ENCODE assay signal across 8 mouse cellular contexts in the genomic region with DNA sequence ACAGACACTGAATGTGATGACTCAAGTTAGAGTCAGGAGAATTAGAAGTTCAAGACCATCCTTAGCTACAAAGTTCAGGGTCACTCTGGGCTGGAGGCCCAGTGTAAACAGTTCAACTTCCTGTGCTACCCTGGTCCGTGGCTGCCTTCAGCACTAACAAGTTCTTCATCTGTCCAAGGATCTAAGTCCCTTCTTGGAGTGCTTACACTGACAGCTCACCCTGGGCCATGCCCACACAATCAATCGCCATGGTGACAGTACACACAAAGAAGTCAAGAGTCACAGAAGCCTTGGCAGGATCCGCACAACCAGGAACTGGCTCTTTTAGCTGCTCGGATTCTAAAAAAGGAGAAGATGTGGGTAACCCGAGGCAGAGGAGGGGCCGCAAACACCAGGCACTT. TPM values are rescaled to one million over a fixed set of nuclear protein-coding genes. Genes with fewer than 3 reads are reported as not detected.
A peak's percentile ranks its signal among the peaks of the same experiment; 100 is the strongest.
DNase-seq lines count a peak whose midpoint lies in the region; ATAC-seq and TF ChIP-seq lines count a peak whose summit lies in the region.

No protein-coding gene starts in this region.

- TF ChIP-seq POLR2A in kidney, adult 2 months (IDR thresholded peaks at IDR 0.05; ENCODE audit: low read depth, low read length) = no peak

- no peaks in the 10 kb centered on the region for H3K27me3 ChIP-seq in kidney, adult 2 months (replicated peaks; ENCODE audit: control insufficient read depth, insufficient read depth, low read length)
- no peaks in the 10 kb centered on the region for H3K27me3 ChIP-seq in kidney, embryonic 14.5 days (ENCODE audit: control insufficient read depth, insufficient read depth, low read length)
- H3K27me3 ChIP-seq in liver, embryonic 11.5 days (replicated peaks; ENCODE audit: control insufficient read depth, insufficient read depth, low read length) = no peaks in the 10 kb centered on the region

- H3K27ac ChIP-seq in kidney, adult 2 months (ENCODE audit: insufficient read depth, low read depth, low read length) = peak overlapping the region; percentile 48
- no peak overlapping the region for H3K27ac ChIP-seq in kidney, embryonic 14.5 days (ENCODE audit: low read depth, low read length)
- H3K27ac ChIP-seq in liver, embryonic 11.5 days (ENCODE audit: low read depth, low read length) = 0 out of 2 replicates have a peak overlapping the region, but pooled peaks have one; percentile 16

- peaks cover 89% of the 10 kb centered on the region for H3K4me1 ChIP-seq in kidney, adult 2 months (ENCODE audit: control insufficient read depth, insufficient read depth, low read length)
- peaks cover 44% of the 10 kb centered on the region for H3K4me1 ChIP-seq in kidney, embryonic 14.5 days (ENCODE audit: control insufficient read depth, insufficient read depth, low read length)
- H3K4me1 ChIP-seq in liver, embryonic 11.5 days (replicated peaks; ENCODE audit: control insufficient read depth, insufficient read depth, low read length) = peaks cover 76% of the 10 kb centered on the region

- peaks cover 1% of the 10 kb centered on the region; the same call in 1 of the 2 replicates for H3K36me3 ChIP-seq in kidney, adult 2 months (ENCODE audit: control insufficient read depth, insufficient read depth, low read length)
- no peaks in the 10 kb centered on the region for H3K36me3 ChIP-seq in kidney, embryonic 14.5 days (ENCODE audit: control insufficient read depth, insufficient read depth, low read length)
- no peaks in the 10 kb centered on the region; the same call in 1 of the 2 replicates for H3K36me3 ChIP-seq in liver, embryonic 11.5 days (ENCODE audit: control insufficient read depth, insufficient read depth, low read length)

- no peak for ATAC-seq in kidney, embryonic 14.5 days (ENCODE audit: low FRiP score, low TSS enrichment)
- ATAC-seq in liver, embryonic 11.5 days (replicated peaks; ENCODE audit: low FRiP score) = no peak

- no peak overlapping the region for H3K4me3 ChIP-seq in kidney, adult 2 months (ENCODE audit: insufficient read depth, low read depth, low read length)
- H3K4me3 ChIP-seq in kidney, embryonic 14.5 days (ENCODE audit: low read length) = no peak overlapping the region
- no peak overlapping the region for H3K4me3 ChIP-seq in liver, embryonic 11.5 days (ENCODE audit: low read depth, low read length)

- H3K4me2 ChIP-seq in kidney, embryonic 14.5 days (replicated peaks; ENCODE audit: low read depth, low read length) = no peak overlapping the region
- H3K4me2 ChIP-seq in liver, embryonic 11.5 days = no peak overlapping the region

- no peak for TF ChIP-seq CTCF in kidney, adult 2 months (conservative IDR thresholded peaks at IDR 0.05; ENCODE audit: insufficient read depth, insufficient read length, low read depth, low read length)

- H3K9me3 ChIP-seq in kidney, embryonic 14.5 days (ENCODE audit: control insufficient read depth, low read length) = no peaks in the 10 kb centered on the region
- no peaks in the 10 kb centered on the region for H3K9me3 ChIP-seq in liver, embryonic 11.5 days (ENCODE audit: control insufficient read depth, low read length)

- peak; percentile 89 for DNase-seq in kidney, adult 2 months
- peak; percentile 53 for DNase-seq in c-Kit-positive CD71-negative TER-119-negative erythroid progenitor cells, embryonic 14.5 days (ENCODE audit: low read depth)
- no peak for DNase-seq in liver, embryonic 11.5 days (ENCODE audit: low spot score)
- DNase-seq in skeletal muscle tissue, adult 2 months (ENCODE audit: low read depth, low spot score) = peak; percentile 62
- no peak for DNase-seq in cerebellum, adult 9-10 months
- DNase-seq in cerebellum, postnatal 14 days = no peak
- DNase-seq in cerebellum, postnatal 10 days = no peak

- 15% methylated on average over 6 of the region's 6 CpGs for WGBS in kidney, adult 2 months
- 38% methylated on average over 6 of the region's 6 CpGs for WGBS in kidney, embryonic 14.5 days
- 35% methylated on average over 6 of the region's 6 CpGs for WGBS in liver, embryonic 11.5 days

- no peak overlapping the region for H3K9ac ChIP-seq in kidney, embryonic 14.5 days (ENCODE audit: low read depth, low read length)
- no peak overlapping the region for H3K9ac ChIP-seq in liver, embryonic 11.5 days (ENCODE audit: low read depth, low read length)

RNA-seq across cellular contexts. Expression of a gene that starts 44.6 kb away (rescaled TPM):
- 57.1 and 59.4 TPM in 2 replicates for polyA plus RNA-seq in kidney, adult 2 months (2012; rRNA removed)
- 6.0 and 6.1 TPM in 2 replicates for polyA plus RNA-seq in kidney, embryonic 14.5 days (2014; fragmentation: Nextera tagmentation; extraction: Ambion mirVana)
- polyA plus RNA-seq in liver, embryonic 11.5 days (2014; fragmentation: Nextera tagmentation; extraction: Ambion mirVana) = 6.1 and 6.2 TPM in 2 replicates

Comparison
In these comparisons a context has a peak if more than half of its experiments do, and no peak if none do; other contexts are left out.
1. DNase-seq: peak in kidney, adult 2 months (single experiment), c-Kit-positive CD71-negative TER-119-negative erythroid progenitor cells, embryonic 14.5 days (single experiment) and skeletal muscle tissue, adult 2 months (single experiment); none in liver, embryonic 11.5 days (single experiment), cerebellum, adult 9-10 months (single experiment), cerebellum, postnatal 14 days (0 of 2) and cerebellum, postnatal 10 days (0 of 2).